Mouse (Mus musculus): Measurements from ENCODE around the gene Slc1a4. TPM values are rescaled to one million over a fixed set of nuclear protein-coding genes. Genes with fewer than 3 reads are reported as not detected.

Slc1a4 gene
- polyA plus RNA-seq, 1 experiment, result 12.5 TPM

DNA sequence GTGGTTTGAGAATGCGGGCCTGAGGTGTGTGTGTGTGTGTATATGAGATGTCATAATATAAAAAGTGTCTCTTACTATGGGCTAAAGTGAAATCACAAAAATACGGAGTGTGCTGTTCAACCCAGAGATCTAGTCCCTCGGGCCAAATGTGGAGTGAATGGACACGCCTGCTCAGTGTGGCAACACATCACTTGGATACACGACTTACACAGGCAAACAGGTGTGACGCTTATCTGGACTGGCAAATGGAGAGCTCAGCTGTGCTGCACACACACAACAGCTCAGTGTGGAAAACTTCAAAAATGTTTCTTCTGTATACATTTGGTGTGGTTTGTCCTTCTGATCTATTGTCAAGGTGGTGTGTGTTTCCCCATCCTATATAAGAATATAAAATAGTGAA lies 3.7 kb downstream of the Slc1a4 start:
- TF ChIP-seq CTCF (IDR thresholded peaks at IDR 0.05; ENCODE audit: insufficient read depth, low read length), result no peak
- no peak for TF ChIP-seq POLR2A (IDR thresholded peaks at IDR 0.05; ENCODE audit: borderline replicate concordance, extremely low read depth, low read depth, low read length)
- no peak for DNase-seq
- 74% methylated on average over 6 of the region's 6 CpGs for WGBS
- no peaks in the 10 kb centered on the region for H3K4me1 ChIP-seq (ENCODE audit: control insufficient read depth, insufficient read depth, low read length)
- H3K4me3 ChIP-seq (replicated peaks; ENCODE audit: extremely low read depth, low read depth, low read length), result no peak overlapping the region

- Histone ChIP-seq H3K4me3 (replicated peaks; ENCODE audit: extremely low read depth, low read depth, low read length) (no peak overlapping the region), H3K4me1 (ENCODE audit: control insufficient read depth, insufficient read depth, low read length) (no peaks in the 10 kb centered on the region; the same call in 1 of the 2 replicates)
- 64% methylated on average over 11 of the region's 11 CpGs for WGBS
- DNase-seq, result no peak
- TF ChIP-seq POLR2A (IDR thresholded peaks at IDR 0.05; ENCODE audit: borderline replicate concordance, extremely low read depth, low read depth, low read length) (no peak), CTCF (IDR thresholded peaks at IDR 0.05; ENCODE audit: insufficient read depth, low read length) (no peak)
These were observed 6.1 kb downstream of the Slc1a4 start for GRCm38 (mm10) chr11:20326328-20326995.

- DNase-seq, result no peak
- TF ChIP-seq CTCF (IDR thresholded peaks at IDR 0.05; ENCODE audit: insufficient read depth, low read length) (no peak), POLR2A (IDR thresholded peaks at IDR 0.05; ENCODE audit: borderline replicate concordance, extremely low read depth, low read depth, low read length) (no peak)
- 82% methylated on average over 9 of the region's 9 CpGs for WGBS
- H3K4me1 ChIP-seq (ENCODE audit: control insufficient read depth, insufficient read depth, low read length), result no peaks in the 10 kb centered on the region; the same call in 1 of the 2 replicates
- H3K4me3 ChIP-seq (replicated peaks; ENCODE audit: extremely low read depth, low read depth, low read length), result no peak overlapping the region
These were observed 7.3 kb downstream of the Slc1a4 start for GRCm38 (mm10) chr11:20325073-20325694.

DNA sequence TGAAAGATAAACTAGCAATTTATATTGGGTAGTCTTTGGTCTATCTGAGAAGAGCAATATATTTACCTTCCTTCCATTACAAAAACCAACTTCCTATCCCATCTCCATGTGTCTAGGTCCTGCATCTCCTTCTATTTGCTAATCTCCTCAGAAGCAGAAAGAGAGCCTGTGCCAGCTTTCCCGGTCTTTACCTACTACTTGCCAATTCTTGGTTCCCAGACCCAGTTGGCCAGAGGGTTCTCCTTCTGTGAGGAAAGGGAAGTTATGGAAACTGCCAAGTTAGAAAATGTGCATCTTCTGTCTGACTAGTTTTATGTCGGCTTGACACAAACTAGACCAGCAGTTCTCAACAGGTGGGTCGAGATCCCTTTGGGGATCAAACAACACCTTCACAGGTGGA lies 8.5 kb downstream of the Slc1a4 start:
- 79% methylated on average over 3 of the region's 3 CpGs for WGBS
- Histone ChIP-seq H3K4me3 (replicated peaks; ENCODE audit: extremely low read depth, low read depth, low read length) (no peak overlapping the region), H3K4me1 (ENCODE audit: control insufficient read depth, insufficient read depth, low read length) (no peaks in the 10 kb centered on the region; the same call in 1 of the 2 replicates)
- no peak for DNase-seq
- no peak for TF ChIP-seq CTCF (IDR thresholded peaks at IDR 0.05; ENCODE audit: insufficient read depth, low read length)
- TF ChIP-seq POLR2A (IDR thresholded peaks at IDR 0.05; ENCODE audit: borderline replicate concordance, extremely low read depth, low read depth, low read length), result no peak

DNA sequence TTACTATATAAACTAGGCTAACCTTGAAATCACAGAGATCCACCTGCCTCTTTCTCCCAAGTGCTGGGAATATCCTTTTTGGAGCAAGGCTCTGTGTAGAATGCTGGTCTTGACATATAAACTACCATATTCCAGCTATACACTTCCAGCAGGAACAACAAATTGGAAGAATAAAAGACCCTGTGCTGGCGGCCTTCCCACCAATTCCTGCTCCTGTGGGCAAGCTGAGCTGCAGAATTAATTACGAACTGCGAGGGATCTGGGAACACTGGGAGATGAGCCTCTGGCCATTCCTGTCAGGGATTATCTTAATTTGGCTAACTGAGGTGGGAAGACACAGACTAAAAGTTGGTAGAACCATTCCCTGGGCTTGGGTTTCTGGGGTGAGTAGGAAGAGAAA lies 10.1 kb downstream of the Slc1a4 start:
- 93% methylated on average over 3 of the region's 3 CpGs for WGBS
- no peaks in the 10 kb centered on the region; the same call in 1 of the 2 replicates for H3K4me1 ChIP-seq (ENCODE audit: control insufficient read depth, insufficient read depth, low read length)
- TF ChIP-seq POLR2A (IDR thresholded peaks at IDR 0.05; ENCODE audit: borderline replicate concordance, extremely low read depth, low read depth, low read length) (no peak), CTCF (IDR thresholded peaks at IDR 0.05; ENCODE audit: insufficient read depth, low read length) (no peak)
- no peak for DNase-seq
- H3K4me3 ChIP-seq (replicated peaks; ENCODE audit: extremely low read depth, low read depth, low read length), result no peak overlapping the region

DNA sequence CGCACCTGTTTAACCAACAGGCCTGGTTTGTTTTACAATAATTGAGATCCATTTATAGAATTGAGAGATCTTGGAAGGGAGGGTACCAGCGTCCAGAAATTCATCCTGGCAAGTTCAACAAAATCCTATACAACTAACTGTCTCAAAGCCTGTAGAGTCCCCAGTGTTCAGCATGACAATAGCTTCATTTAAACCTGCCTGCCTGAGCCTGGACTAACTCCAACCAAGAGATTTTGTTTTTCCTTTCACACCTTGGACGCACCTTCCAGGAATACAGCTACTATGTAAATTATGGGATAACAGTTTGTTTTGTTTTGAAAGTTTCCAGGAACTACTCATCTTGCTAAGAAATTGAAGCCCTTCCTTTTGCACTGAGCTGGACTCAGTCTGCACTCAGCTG lies 11.9 kb downstream of the Slc1a4 start:
- Histone ChIP-seq H3K4me1 (ENCODE audit: control insufficient read depth, insufficient read depth, low read length) (no peaks in the 10 kb centered on the region; the same call in 1 of the 2 replicates), H3K4me3 (replicated peaks; ENCODE audit: extremely low read depth, low read depth, low read length) (no peak overlapping the region)
- no peak for TF ChIP-seq CTCF (IDR thresholded peaks at IDR 0.05; ENCODE audit: insufficient read depth, low read length)
- no peak for TF ChIP-seq POLR2A (IDR thresholded peaks at IDR 0.05; ENCODE audit: borderline replicate concordance, extremely low read depth, low read depth, low read length)
- DNase-seq, result no peak
- 78% methylated on average over 3 of the region's 3 CpGs for WGBS

GRCm38 (mm10) chr11:20318659-20319454 lies 13.7 kb downstream of the Slc1a4 start:
- H3K4me1 ChIP-seq (ENCODE audit: control insufficient read depth, insufficient read depth, low read length), result no peaks in the 10 kb centered on the region; the same call in 1 of the 2 replicates
- 64% methylated on average over 16 of the region's 16 CpGs for WGBS
- no peak for DNase-seq
- no peak for TF ChIP-seq CTCF (IDR thresholded peaks at IDR 0.05; ENCODE audit: insufficient read depth, low read length)
- TF ChIP-seq POLR2A (IDR thresholded peaks at IDR 0.05; ENCODE audit: borderline replicate concordance, extremely low read depth, low read depth, low read length), result no peak
- H3K4me3 ChIP-seq (replicated peaks; ENCODE audit: extremely low read depth, low read depth, low read length), result no peak overlapping the region

DNA sequence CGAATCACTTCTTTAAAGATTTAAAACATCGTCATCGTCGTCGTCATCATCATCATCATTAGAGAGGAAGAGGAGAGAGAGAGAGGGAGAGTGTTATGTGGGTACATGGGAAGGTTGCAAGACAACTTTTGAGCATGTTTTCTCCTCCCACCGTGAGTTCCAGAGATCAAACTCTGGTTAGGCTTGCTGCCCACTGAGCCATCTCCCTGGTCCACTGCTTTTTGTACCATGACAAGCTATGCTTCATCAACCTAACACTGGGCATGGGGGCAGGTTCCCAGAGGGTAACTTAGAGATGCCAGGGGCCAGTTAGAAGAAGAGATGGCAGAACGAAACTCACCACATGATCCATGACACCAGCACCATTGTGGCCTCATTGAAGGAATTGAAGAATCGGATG lies 18.9 kb downstream of the Slc1a4 start:
- Histone ChIP-seq H3K4me1 (ENCODE audit: control insufficient read depth, insufficient read depth, low read length) (no peaks in the 10 kb centered on the region), H3K4me3 (replicated peaks; ENCODE audit: extremely low read depth, low read depth, low read length) (no peak overlapping the region)
- DNase-seq, result no peak
- TF ChIP-seq CTCF (IDR thresholded peaks at IDR 0.05; ENCODE audit: insufficient read depth, low read length), result no peak
- no peak for TF ChIP-seq POLR2A (IDR thresholded peaks at IDR 0.05; ENCODE audit: borderline replicate concordance, extremely low read depth, low read depth, low read length)
- 92% methylated on average over 8 of the region's 8 CpGs for WGBS

DNA sequence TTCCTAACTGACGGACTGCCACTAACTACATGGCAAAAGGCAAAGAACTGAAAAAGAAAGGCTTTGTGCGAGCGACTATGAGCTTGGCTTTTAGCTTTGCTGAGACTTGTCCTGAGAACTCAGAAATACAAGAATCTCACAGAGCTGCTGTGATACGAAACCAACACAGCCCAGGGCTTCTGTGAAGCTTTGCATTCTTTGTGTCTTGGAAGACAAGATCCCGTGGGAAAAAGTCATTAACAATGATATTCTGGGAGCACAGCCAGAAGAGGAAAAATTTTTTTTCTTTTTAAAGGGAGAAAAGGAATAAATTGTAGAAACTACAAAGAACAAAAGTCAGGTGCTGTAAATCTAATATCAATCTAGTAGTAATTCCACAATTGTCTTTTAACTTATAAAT lies 23.5 kb downstream of the Slc1a4 start:
- Histone ChIP-seq H3K4me1 (ENCODE audit: control insufficient read depth, insufficient read depth, low read length) (no peaks in the 10 kb centered on the region), H3K4me3 (replicated peaks; ENCODE audit: extremely low read depth, low read depth, low read length) (no peak overlapping the region)
- no peak for TF ChIP-seq POLR2A (IDR thresholded peaks at IDR 0.05; ENCODE audit: borderline replicate concordance, extremely low read depth, low read depth, low read length)
- TF ChIP-seq CTCF (IDR thresholded peaks at IDR 0.05; ENCODE audit: insufficient read depth, low read length), result no peak
- WGBS, result 66% methylated on average over 5 of the region's 5 CpGs
- DNase-seq, result no peak
